Mouse (Mus musculus): ENCODE measurements around the gene Mdc1.
A peak's percentile ranks its signal among the peaks of the same experiment; 100 is the strongest.
"Not testable (repeated sequence)": the region's sequence is repeated elsewhere in the genome, so short reads cannot be mapped to it uniquely, and the experiment has no call there.

Mdc1 gene

GRCm38 (mm10) chr17:35822564-35822963, 18.8 kb upstream of the Mdc1 start:
- no peak for DNase-seq (ENCODE audit: low read depth, low spot score)

DNA sequence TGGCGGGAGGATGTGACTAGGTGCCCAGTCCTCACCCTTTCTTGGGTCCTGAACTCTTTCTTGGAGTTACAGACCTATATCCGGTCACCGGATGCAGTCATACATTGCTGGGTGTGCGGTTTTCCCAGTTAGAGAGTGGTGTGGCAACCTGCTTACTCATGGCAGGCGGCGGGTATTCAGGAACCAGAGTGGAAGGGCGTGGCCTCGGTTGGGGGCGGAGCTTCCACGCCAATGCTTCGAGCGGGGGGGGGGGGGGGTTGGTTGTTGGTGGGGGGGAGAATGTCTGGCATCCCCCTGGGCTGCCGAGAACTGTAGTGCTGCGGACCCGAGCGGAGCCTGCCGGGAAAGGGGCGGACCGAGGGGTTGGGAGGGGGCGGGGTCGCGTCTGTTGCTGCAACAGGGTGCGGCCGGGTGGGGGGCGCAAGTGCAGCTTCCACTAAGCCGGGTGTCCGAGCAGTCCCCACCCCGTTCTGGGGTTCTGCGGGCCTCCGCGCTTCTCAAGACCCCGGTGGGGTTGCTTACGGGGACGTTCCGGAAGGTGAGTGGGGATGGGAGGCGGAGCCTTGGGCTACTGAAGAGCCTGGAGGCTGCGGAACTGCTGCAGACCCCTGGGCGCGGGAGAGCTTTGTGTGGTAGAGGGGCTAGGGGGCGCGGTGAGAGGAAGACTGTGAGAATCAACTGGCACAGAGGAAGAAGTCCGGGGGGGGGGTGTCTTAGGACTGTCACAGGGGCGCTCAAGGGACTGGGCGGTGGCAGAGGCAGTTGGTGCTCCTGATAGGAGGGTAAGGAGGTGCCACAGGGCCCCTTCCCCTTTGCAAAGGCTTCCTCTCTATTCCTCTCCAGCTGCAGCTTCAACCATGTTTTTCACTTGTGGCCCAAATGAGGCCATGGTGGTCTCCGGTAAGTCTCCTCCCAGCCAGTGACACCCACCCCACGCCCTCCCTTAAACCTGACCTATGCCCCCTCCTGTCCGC, 18.1 kb upstream of the Mdc1 start, which contains the start of gene Flot1:
TSS of gene Flot1 (plus strand) at position 267 of the 974 bp plus-strand sequence.
- DNase-seq (ENCODE audit: low read depth, low spot score): peak; percentile 83

- DNase-seq (ENCODE audit: low read depth, low spot score): no peak
Observed at GRCm38 (mm10) chr17:35824402-35824801, 16.9 kb upstream of the Mdc1 start.

DNA sequence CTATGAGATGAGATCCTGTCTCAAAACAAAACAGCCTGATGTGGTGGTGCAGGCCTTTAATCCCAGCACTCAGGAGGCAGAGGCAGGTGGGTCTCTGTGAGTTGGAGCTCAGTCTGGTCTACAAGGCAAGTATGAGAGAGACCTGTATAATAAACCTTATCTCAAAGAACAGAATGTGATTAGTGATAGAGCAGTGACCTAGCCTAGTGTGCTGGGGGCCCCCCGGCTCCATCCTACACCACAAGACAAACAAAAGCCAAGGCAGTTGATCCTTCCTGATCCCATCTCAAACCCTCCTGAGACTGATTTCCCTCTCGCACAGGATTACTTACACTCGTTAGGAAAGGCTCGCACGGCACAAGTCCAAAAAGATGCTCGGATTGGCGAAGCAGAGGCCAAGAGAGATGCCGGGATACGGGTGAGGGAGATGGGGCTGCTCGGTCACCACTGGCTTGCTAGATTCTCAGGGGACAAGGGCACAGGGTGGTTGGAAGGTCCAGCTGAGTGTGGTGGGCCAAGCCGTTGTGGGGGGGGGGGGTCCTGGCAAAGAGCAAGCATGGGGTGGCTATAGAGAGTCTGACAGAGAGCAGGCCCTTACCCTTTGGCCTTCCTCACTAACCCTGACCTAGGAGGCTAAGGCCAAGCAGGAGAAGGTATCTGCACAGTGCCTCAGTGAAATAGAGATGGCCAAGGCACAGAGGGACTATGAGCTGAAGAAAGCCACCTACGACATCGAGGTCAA, 16.0 kb upstream of the Mdc1 start:
- DNase-seq (ENCODE audit: low read depth, low spot score): no peak

DNA sequence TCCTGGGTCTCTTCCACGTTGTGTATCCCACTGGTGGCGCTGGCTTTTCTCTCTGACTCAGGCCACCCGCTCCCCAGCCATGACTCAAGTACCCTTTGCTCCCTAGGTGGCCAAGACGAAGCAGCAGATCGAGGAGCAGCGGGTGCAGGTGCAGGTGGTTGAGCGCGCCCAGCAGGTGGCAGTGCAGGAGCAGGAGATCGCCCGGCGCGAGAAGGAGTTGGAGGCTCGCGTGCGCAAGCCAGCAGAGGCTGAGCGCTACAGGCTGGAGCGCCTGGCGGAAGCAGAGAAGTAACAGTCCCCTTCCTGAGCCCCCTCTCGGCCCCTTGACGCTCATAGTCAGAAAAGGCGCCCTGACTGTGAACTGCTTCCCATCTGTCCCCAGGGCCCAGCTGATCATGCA, 11.6 kb upstream of the Mdc1 start:
- DNase-seq (ENCODE audit: low read depth, low spot score): no peak

GRCm38 (mm10) chr17:35832400-35833238, 8.7 kb upstream of the Mdc1 start:
- DNase-seq (ENCODE audit: low read depth, low spot score): no peak

- no peak for DNase-seq (ENCODE audit: low read depth, low spot score)
Observed at GRCm38 (mm10) chr17:35833239-35833751, 8.0 kb upstream of the Mdc1 start.

GRCm38 (mm10) chr17:35833894-35834293, 7.4 kb upstream of the Mdc1 start:
- no peak for DNase-seq (ENCODE audit: low read depth, low spot score)

DNA sequence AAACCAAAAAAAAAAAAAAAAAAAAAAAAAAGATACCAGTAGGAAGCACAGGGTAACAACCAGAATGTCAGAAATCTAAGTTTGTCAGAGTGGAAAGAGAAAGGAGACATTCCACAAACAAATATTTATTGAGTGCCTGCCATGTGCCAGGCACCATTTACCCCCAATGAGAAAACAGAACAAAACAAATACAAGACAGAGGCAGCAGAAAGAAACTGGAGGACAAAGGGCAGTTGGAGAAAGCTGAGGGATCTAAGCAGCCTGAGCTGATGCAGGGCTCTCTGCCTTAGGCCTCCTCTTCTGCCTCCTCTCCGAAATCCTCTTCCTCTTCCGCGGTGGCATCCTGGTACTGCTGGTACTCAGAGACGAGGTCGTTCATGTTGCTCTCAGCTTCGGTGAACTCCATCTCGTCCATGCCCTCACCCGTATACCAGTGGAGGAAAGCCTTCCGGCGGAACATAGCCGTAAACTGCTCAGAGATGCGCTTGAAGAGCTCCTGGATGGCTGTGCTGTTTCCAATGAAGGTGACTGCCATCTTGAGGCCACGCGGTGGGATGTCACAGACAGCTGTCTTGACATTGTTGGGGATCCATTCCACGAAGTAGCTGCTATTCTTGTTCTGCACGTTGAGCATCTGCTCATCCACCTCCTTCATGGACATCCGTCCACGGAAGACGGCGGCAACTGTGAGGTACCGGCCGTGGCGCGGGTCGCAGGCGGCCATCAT, 6.5 kb upstream of the Mdc1 start:
- DNase-seq (ENCODE audit: low read depth, low spot score): no peak

GRCm38 (mm10) chr17:35835424-35836140, 5.7 kb upstream of the Mdc1 start:
- DNase-seq (ENCODE audit: low read depth, low spot score): no peak

- DNase-seq (ENCODE audit: low read depth, low spot score): peak; percentile 83
Observed at GRCm38 (mm10) chr17:35836178-35836965, 4.9 kb upstream of the Mdc1 start.

DNA sequence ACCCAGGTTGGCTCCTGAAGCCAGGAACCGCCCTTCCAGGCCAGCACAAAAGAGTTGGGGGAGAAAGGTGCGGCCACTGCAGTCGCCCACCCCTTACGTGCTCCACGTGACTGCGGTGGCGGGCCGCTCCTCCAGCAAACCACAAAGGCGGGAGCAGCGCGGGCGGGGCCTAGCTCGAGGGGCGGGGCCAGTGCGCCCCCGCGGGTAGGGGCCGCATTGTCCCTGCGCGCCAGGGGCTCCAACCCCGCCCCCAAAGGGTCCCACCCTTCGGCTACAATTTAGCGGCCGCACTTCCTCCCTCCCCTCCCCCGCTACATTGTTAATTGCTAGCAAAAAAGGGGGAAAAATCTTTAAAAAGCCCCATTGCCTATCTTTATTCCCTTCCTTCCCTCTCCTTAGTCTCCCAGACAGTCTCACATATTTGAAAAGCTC, 4.3 kb upstream of the Mdc1 start:
- DNase-seq (ENCODE audit: low read depth, low spot score): no peak

DNA sequence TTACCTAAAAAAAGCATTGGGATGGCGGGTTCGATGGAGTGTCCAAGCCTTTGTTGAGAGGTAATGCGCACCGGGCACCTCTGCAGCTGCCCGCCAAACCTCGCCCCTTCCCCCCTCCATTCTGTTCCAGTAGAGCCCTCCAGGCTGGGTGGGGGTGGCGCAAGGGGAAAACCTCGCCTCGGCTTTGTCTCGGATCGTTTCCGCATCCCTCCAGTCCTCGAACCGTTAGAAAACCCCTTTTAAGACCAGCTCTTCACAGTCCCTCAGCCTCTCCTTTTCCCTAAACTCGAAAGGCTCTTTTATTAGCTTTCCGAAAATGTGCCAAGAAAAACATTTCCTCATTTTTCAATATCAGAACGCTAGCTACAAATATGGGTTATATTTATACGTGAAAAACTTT, 3.8 kb upstream of the Mdc1 start:
- no peak for DNase-seq (ENCODE audit: low read depth, low spot score)

- DNase-seq (ENCODE audit: low read depth, low spot score): peak; percentile 89
Observed at GRCm38 (mm10) chr17:35838122-35838544, 3.2 kb upstream of the Mdc1 start, which contains the start of gene Tubb5. Tubb5 (minus strand) TSS chr17:35838306.

GRCm38 (mm10) chr17:35838570-35838969, 2.7 kb upstream of the Mdc1 start:
- no peak for DNase-seq (ENCODE audit: low read depth, low spot score)

DNA sequence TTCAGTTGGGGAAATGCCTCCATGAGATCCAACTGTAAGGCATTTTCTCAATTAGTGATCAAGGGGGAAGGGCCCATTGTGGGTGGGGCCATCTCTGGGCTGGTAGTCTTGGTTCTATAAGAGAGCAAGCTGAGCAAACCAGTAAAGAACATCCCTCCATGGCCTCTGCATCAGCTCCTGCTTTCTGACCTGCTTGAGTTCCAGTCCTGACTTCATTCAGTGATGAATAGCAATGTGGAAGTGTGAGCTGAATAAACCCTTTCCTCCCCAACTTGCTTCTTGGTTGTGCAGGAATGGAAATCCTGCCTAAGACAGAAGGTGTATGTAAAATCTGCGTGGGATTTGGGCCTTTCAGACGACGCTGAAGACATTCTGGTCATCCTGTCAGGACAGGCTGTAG, 2.3 kb upstream of the Mdc1 start:
- not testable (repeated sequence) for DNase-seq (ENCODE audit: low read depth, low spot score)

DNA sequence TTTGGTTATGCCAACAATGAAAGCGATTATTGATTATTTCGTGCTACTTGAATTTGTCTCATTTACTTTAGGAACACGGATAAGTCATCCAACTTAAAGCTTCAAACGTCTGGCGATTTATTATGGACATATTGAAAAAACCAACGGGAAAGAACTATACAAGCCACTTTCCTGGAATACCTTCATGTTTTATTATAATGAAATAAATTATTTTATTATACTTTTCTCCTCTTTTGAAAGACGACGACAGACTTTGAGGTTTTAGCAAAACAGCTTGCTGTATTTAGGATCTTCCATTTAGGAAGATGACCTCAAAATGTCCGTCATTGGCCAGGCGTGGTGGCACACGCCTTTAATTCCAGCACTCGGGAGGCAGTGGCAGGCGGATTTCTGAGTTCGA, 754 bp upstream of the Mdc1 start:
- no peak for DNase-seq (ENCODE audit: low read depth, low spot score)

DNA sequence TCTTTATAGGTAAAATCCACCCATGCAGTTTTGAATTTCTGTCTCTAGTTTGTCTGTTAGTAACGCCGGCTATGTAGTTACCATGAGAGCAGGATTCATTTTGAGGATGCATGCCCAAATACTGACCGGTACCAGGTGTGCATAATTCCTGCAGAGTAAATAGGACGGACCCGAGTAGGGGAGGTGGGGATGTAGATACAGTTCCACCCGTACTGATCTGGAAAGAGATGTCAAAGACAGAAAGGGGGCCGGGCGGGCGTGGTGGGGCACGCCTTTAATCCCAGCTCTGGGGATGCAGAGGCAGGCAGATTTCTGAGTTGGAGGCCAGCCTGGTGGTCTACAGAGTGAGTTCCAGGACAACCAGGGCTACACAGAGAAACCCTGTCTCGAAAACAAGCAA, 691 bp downstream of the Mdc1 start:
- DNase-seq (ENCODE audit: low read depth, low spot score): no peak

DNA sequence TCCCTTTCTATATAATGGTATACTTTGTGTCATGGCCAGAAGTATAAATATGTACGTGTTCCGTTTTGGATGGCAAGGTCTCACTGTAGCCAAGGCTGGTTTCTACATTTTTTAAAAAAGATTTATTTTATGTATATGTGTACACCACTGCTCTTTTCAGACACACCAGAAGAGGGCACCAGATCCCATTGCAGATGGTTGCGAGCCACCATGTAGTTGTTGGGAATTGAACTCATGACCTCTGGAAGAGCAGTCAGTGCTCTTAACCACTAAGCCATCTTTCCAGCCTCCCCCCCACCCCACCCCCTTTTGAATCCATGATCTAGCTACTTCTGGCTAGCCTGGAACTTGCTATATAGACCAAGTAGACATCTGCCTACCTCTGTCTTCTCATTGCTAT, 2.2 kb downstream of the Mdc1 start:
- DNase-seq (ENCODE audit: low read depth, low spot score): no peak
